Mouse (Mus musculus): ENCODE data around the gene Tmprss2. TPM values are rescaled to one million over a fixed set of nuclear protein-coding genes. Genes with fewer than 3 reads are reported as not detected.

The Tmprss2 gene
- polyA plus RNA-seq, 1 experiment: 12.3 TPM

GRCm38 (mm10) chr16:97534448-97534847 is 76.5 kb downstream of the Tmprss2 start:
- Histone ChIP-seq H3K27me3 (ENCODE audit: control insufficient read depth, insufficient read depth, low read length, poor library complexity, severe bottlenecking) (no peaks in the 10 kb centered on the region), H3K36me3 (ENCODE audit: control insufficient read depth, insufficient read depth, low read length, poor library complexity, severe bottlenecking) (no peaks in the 10 kb centered on the region), H3K4me3 (ENCODE audit: low read depth, low read length) (no peak overlapping the region), H3K9ac (ENCODE audit: low read depth, poor library complexity, severe bottlenecking) (no peak overlapping the region), H3K4me1 (ENCODE audit: control insufficient read depth, insufficient read depth, low read length) (peaks cover 2% of the 10 kb centered on the region), H3K27ac (ENCODE audit: insufficient read depth, low read length) (no peak overlapping the region), H3K9me3 (replicated peaks; ENCODE audit: control insufficient read depth, insufficient read depth, low read length, poor library complexity, severe bottlenecking) (no peaks in the 10 kb centered on the region)
- no peak for TF ChIP-seq EP300 (IDR thresholded peaks at IDR 0.05; ENCODE audit: insufficient read depth, low read depth, low read length)
- TF ChIP-seq POLR2A (IDR thresholded peaks at IDR 0.05; ENCODE audit: insufficient read depth, low read length): no peak
- no peak for TF ChIP-seq CTCF (IDR thresholded peaks at IDR 0.05; ENCODE audit: low read depth, low read length)

- H3K27ac ChIP-seq (ENCODE audit: insufficient read depth, low read length): no peak overlapping the region
These were observed 77.2 kb downstream of the Tmprss2 start for GRCm38 (mm10) chr16:97533751-97534150.

DNA sequence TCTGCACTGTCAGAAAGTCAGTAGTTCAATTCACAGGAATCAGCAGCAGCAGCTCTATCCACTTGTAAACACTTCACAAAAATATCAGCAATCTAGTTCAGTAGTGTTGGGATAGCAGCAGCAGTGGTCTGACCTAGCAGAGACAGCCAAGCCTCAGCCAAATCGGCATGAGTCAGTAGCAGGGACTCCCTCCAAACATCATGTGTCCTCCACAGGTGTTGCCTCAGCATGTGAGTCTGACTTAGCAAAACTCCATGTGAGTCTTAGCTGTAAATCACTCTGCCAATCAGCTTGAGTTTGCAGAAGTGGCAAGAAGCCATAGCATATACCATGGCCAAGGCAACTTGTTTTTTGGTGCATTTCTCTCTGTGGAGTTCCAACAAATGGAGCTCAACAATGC is 77.9 kb downstream of the Tmprss2 start:
- H3K27me3 ChIP-seq (ENCODE audit: control insufficient read depth, insufficient read depth, low read length, poor library complexity, severe bottlenecking): no peaks in the 10 kb centered on the region
- H3K4me1 ChIP-seq (ENCODE audit: control insufficient read depth, insufficient read depth, low read length): peaks cover 2% of the 10 kb centered on the region
- no peaks in the 10 kb centered on the region for H3K9me3 ChIP-seq (replicated peaks; ENCODE audit: control insufficient read depth, insufficient read depth, low read length, poor library complexity, severe bottlenecking)
- no peak overlapping the region for H3K27ac ChIP-seq (ENCODE audit: insufficient read depth, low read length)
- H3K9ac ChIP-seq (ENCODE audit: low read depth, poor library complexity, severe bottlenecking): no peak overlapping the region
- no peak overlapping the region for H3K4me3 ChIP-seq (ENCODE audit: low read depth, low read length)
- no peak for TF ChIP-seq EP300 (IDR thresholded peaks at IDR 0.05; ENCODE audit: insufficient read depth, low read depth, low read length)
- TF ChIP-seq POLR2A (IDR thresholded peaks at IDR 0.05; ENCODE audit: insufficient read depth, low read length): no peak
- TF ChIP-seq CTCF (IDR thresholded peaks at IDR 0.05; ENCODE audit: low read depth, low read length): no peak
- no peaks in the 10 kb centered on the region for H3K36me3 ChIP-seq (ENCODE audit: control insufficient read depth, insufficient read depth, low read length, poor library complexity, severe bottlenecking)

More at GRCm38 (mm10) chr16:97533751-97534150, 77.2 kb downstream of the Tmprss2 start:
- TF ChIP-seq CTCF (IDR thresholded peaks at IDR 0.05; ENCODE audit: low read depth, low read length) (no peak), POLR2A (IDR thresholded peaks at IDR 0.05; ENCODE audit: insufficient read depth, low read length) (no peak), EP300 (IDR thresholded peaks at IDR 0.05; ENCODE audit: insufficient read depth, low read depth, low read length) (no peak)
- Histone ChIP-seq H3K27me3 (ENCODE audit: control insufficient read depth, insufficient read depth, low read length, poor library complexity, severe bottlenecking) (no peaks in the 10 kb centered on the region), H3K4me3 (ENCODE audit: low read depth, low read length) (no peak overlapping the region), H3K36me3 (ENCODE audit: control insufficient read depth, insufficient read depth, low read length, poor library complexity, severe bottlenecking) (no peaks in the 10 kb centered on the region), H3K4me1 (ENCODE audit: control insufficient read depth, insufficient read depth, low read length) (peaks cover 2% of the 10 kb centered on the region), H3K9me3 (replicated peaks; ENCODE audit: control insufficient read depth, insufficient read depth, low read length, poor library complexity, severe bottlenecking) (no peaks in the 10 kb centered on the region), H3K9ac (ENCODE audit: low read depth, poor library complexity, severe bottlenecking) (no peak overlapping the region)

GRCm38 (mm10) chr16:97529241-97529640 is 81.8 kb downstream of the Tmprss2 start:
- H3K27me3 ChIP-seq (ENCODE audit: control insufficient read depth, insufficient read depth, low read length, poor library complexity, severe bottlenecking): no peaks in the 10 kb centered on the region
- H3K4me3 ChIP-seq (ENCODE audit: low read depth, low read length): no peak overlapping the region
- no peak overlapping the region for H3K9ac ChIP-seq (ENCODE audit: low read depth, poor library complexity, severe bottlenecking)
- H3K4me1 ChIP-seq (ENCODE audit: control insufficient read depth, insufficient read depth, low read length): no peaks in the 10 kb centered on the region
- no peaks in the 10 kb centered on the region for H3K36me3 ChIP-seq (ENCODE audit: control insufficient read depth, insufficient read depth, low read length, poor library complexity, severe bottlenecking)
- TF ChIP-seq CTCF (IDR thresholded peaks at IDR 0.05; ENCODE audit: low read depth, low read length) (no peak), EP300 (IDR thresholded peaks at IDR 0.05; ENCODE audit: insufficient read depth, low read depth, low read length) (no peak), POLR2A (IDR thresholded peaks at IDR 0.05; ENCODE audit: insufficient read depth, low read length) (no peak)
- H3K9me3 ChIP-seq (replicated peaks; ENCODE audit: control insufficient read depth, insufficient read depth, low read length, poor library complexity, severe bottlenecking): peaks cover 5% of the 10 kb centered on the region
- H3K27ac ChIP-seq (ENCODE audit: insufficient read depth, low read length): no peak overlapping the region

- TF ChIP-seq EP300 (IDR thresholded peaks at IDR 0.05; ENCODE audit: insufficient read depth, low read depth, low read length) (no peak), CTCF (IDR thresholded peaks at IDR 0.05; ENCODE audit: low read depth, low read length) (no peak), POLR2A (IDR thresholded peaks at IDR 0.05; ENCODE audit: insufficient read depth, low read length) (no peak)
- Histone ChIP-seq H3K4me1 (ENCODE audit: control insufficient read depth, insufficient read depth, low read length) (no peaks in the 10 kb centered on the region), H3K27ac (ENCODE audit: insufficient read depth, low read length) (no peak overlapping the region), H3K9me3 (replicated peaks; ENCODE audit: control insufficient read depth, insufficient read depth, low read length, poor library complexity, severe bottlenecking) (peaks cover 13% of the 10 kb centered on the region), H3K27me3 (ENCODE audit: control insufficient read depth, insufficient read depth, low read length, poor library complexity, severe bottlenecking) (no peaks in the 10 kb centered on the region), H3K36me3 (ENCODE audit: control insufficient read depth, insufficient read depth, low read length, poor library complexity, severe bottlenecking) (no peaks in the 10 kb centered on the region; the same call in 1 of the 2 replicates), H3K9ac (ENCODE audit: low read depth, poor library complexity, severe bottlenecking) (no peak overlapping the region), H3K4me3 (ENCODE audit: low read depth, low read length) (no peak overlapping the region)
These were observed 88.0 kb downstream of the Tmprss2 start for GRCm38 (mm10) chr16:97523024-97523423.

DNA sequence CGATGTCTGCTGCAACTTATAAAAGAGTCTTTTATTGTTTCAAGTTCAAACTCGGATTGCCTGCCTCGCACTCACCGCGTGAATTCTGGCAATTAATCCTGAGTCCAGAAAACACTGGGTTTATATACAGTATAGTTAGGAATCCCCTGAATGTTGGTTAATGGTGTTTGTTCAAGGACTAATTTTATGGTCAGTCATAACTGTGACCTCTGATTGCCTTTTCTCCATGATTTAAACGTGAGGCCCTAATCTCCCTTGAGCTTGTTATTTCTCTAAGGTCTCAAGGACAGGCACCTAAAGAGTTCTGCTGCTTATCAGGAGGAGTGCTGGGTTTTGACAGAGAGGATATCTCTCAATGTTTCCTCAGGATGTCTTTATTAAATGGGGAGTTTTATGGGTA is 89.0 kb downstream of the Tmprss2 start:
- Histone ChIP-seq H3K4me1 (ENCODE audit: control insufficient read depth, insufficient read depth, low read length) (no peaks in the 10 kb centered on the region), H3K9me3 (replicated peaks; ENCODE audit: control insufficient read depth, insufficient read depth, low read length, poor library complexity, severe bottlenecking) (peaks cover 13% of the 10 kb centered on the region), H3K36me3 (ENCODE audit: control insufficient read depth, insufficient read depth, low read length, poor library complexity, severe bottlenecking) (no peaks in the 10 kb centered on the region; the same call in 1 of the 2 replicates), H3K9ac (ENCODE audit: low read depth, poor library complexity, severe bottlenecking) (no peak overlapping the region), H3K4me3 (ENCODE audit: low read depth, low read length) (no peak overlapping the region), H3K27me3 (ENCODE audit: control insufficient read depth, insufficient read depth, low read length, poor library complexity, severe bottlenecking) (no peaks in the 10 kb centered on the region), H3K27ac (ENCODE audit: insufficient read depth, low read length) (no peak overlapping the region)
- TF ChIP-seq EP300 (IDR thresholded peaks at IDR 0.05; ENCODE audit: insufficient read depth, low read depth, low read length) (no peak), CTCF (IDR thresholded peaks at IDR 0.05; ENCODE audit: low read depth, low read length) (no peak), POLR2A (IDR thresholded peaks at IDR 0.05; ENCODE audit: insufficient read depth, low read length) (no peak)

All from ES-Bruce4 (cell line).